Mouse (Mus musculus) MEL (cell line): Measurements from ENCODE around the gene Gclm. TPM values are rescaled to one million over a fixed set of nuclear protein-coding genes. Genes with fewer than 3 reads are reported as not detected.
A peak's percentile ranks its signal among the peaks of the same experiment; 100 is the strongest.

Experiments
- DNase-seq: peaks from one replicate; pipeline ENCODE4 v3.0.0; 2011; ENCODE audit warnings: low read depth, low spot score
- H3K27ac ChIP-seq: 2 replicates; pipeline ENCODE4 v1.5.1; 2012; ENCODE audit warnings: low read depth, mild to moderate bottlenecking, control low read depth, low read length, moderate library complexity; ENCODE audit not compliant: control insufficient read depth
- H3K27me3 ChIP-seq, 2 experiments: fragments of 150-350 bp in 1 of 2; sonication (generic) in 1 of 2; 2 replicates each; pipeline ENCODE4 v1.6.1; 2012; ENCODE audit warnings: low read length in 2 of 2, mild to moderate bottlenecking in 2 of 2, improper control_type of control experiment in 1 of 2, moderate library complexity in 1 of 2; ENCODE audit not compliant: insufficient read depth in 2 of 2, control insufficient read depth in 1 of 2
- H3K36me3 ChIP-seq, 2 experiments: 2 replicates each; pipeline ENCODE4 v1.6.1; 2012 to 2014; ENCODE audit warnings: low read length in 2 of 2, improper control_type of control experiment in 1 of 2, inconsistent platforms in 1 of 2, mild to moderate bottlenecking in 1 of 2; ENCODE audit not compliant: insufficient read depth in 2 of 2, control insufficient read depth in 1 of 2
- H3K4me1 ChIP-seq, 2 experiments: fragments of 150-350 bp in 1 of 2; sonication (generic) in 1 of 2; 2 replicates each; pipeline ENCODE4 v1.6.1; 2012; ENCODE audit warnings: low read length in 2 of 2, improper control_type of control experiment in 1 of 2, mild to moderate bottlenecking in 1 of 2; ENCODE audit not compliant: insufficient read depth in 2 of 2, control insufficient read depth in 1 of 2
- H3K4me3 ChIP-seq, 2 experiments: fragments of 150-350 bp in 1 of 2; sonication (generic) in 1 of 2; 2 replicates each; pipeline ENCODE4 v1.5.1; 2012; ENCODE audit warnings: low read depth in 2 of 2, low read length in 2 of 2, mild to moderate bottlenecking in 2 of 2, moderate library complexity in 2 of 2, control low read depth in 1 of 2, improper control_type of control experiment in 1 of 2; ENCODE audit not compliant: control insufficient read depth in 1 of 2, insufficient read depth in 1 of 2
- H3K79me2 ChIP-seq: 2 replicates; pipeline ENCODE4 v1.6.1; 2012; ENCODE audit warnings: mild to moderate bottlenecking, low read length, moderate library complexity; ENCODE audit not compliant: control insufficient read depth, poor library complexity, insufficient read depth
- H3K9ac ChIP-seq: 2 replicates; pipeline ENCODE4 v1.6.1; 2012; ENCODE audit warnings: low read depth, mild to moderate bottlenecking, control low read depth, low read length, moderate library complexity; ENCODE audit not compliant: control insufficient read depth, poor library complexity, severe bottlenecking
- H3K9me3 ChIP-seq: fragments of 150-350 bp; sonication (generic); replicated peaks from 2 replicates; pipeline ENCODE4 v1.6.1; 2012; ENCODE audit warnings: mild to moderate bottlenecking, low read length, improper control_type of control experiment, moderate library complexity; ENCODE audit not compliant: insufficient read depth
- CHD2 ChIP-seq: IDR thresholded peaks from 2 replicates; pipeline ENCODE4 v1.6.1; 2011; ENCODE audit warnings: low read length, improper control_type of control experiment
- CTCF ChIP-seq, 3 experiments: IDR thresholded peaks in 2 of 3; conservative IDR thresholded peaks in 1 of 3; 2 replicates each; pipeline ENCODE4 v1.5.1; 2011 to 2012; ENCODE audit warnings: low read length in 3 of 3, low read depth in 2 of 3, mild to moderate bottlenecking in 2 of 3, improper control_type of control experiment in 1 of 3, inconsistent platforms in 1 of 3, mixed read lengths in 1 of 3, moderate library complexity in 1 of 3; ENCODE audit not compliant: control insufficient read depth in 1 of 3, insufficient read depth in 1 of 3, poor library complexity in 1 of 3, severe bottlenecking in 1 of 3
- E2F4 ChIP-seq: IDR thresholded peaks from 2 replicates; pipeline ENCODE4 v1.6.1; 2011; ENCODE audit warnings: low read depth, low read length, improper control_type of control experiment, borderline replicate concordance
- ELF1 ChIP-seq: IDR thresholded peaks from 2 replicates; pipeline ENCODE4 v1.6.1; 2014; ENCODE audit warnings: low read depth, mild to moderate bottlenecking, inconsistent platforms, low read length, improper control_type of control experiment, moderate library complexity
- EP300 ChIP-seq, 2 experiments: IDR thresholded peaks; 2 replicates each; pipeline ENCODE4 v1.6.1; 2011; ENCODE audit warnings: improper control_type of control experiment in 2 of 2, low read length in 2 of 2, low read depth in 1 of 2, mild to moderate bottlenecking in 1 of 2
- ETS1 ChIP-seq: IDR thresholded peaks from 2 replicates; pipeline ENCODE4 v1.6.1; 2012; ENCODE audit warnings: low read depth, mild to moderate bottlenecking, inconsistent platforms, low read length, improper control_type of control experiment, moderate library complexity
- GATA1 ChIP-seq: IDR thresholded peaks from 2 replicates; pipeline ENCODE4 v1.6.1; 2011; ENCODE audit warnings: low read depth, low read length, improper control_type of control experiment
- HCFC1 ChIP-seq: IDR thresholded peaks from 2 replicates; pipeline ENCODE4 v1.6.1; 2012; ENCODE audit warnings: low read depth, mild to moderate bottlenecking, inconsistent platforms, low read length, improper control_type of control experiment, moderate library complexity
- MAX ChIP-seq: IDR thresholded peaks from 2 replicates; pipeline ENCODE4 v1.6.1; 2011; ENCODE audit warnings: low read length, improper control_type of control experiment
- MAZ ChIP-seq: IDR thresholded peaks from 2 replicates; pipeline ENCODE4 v1.6.1; 2012; ENCODE audit warnings: low read depth, mild to moderate bottlenecking, inconsistent platforms, low read length, improper control_type of control experiment
- MEF2A ChIP-seq: IDR thresholded peaks from 2 replicates; pipeline ENCODE4 v1.6.1; 2014; ENCODE audit warnings: low read depth, mild to moderate bottlenecking, inconsistent platforms, low read length, improper control_type of control experiment; ENCODE audit not compliant: poor library complexity, insufficient replicate concordance, severe bottlenecking; ENCODE audit errors: extremely low read depth
- MYB ChIP-seq: IDR thresholded peaks from 2 replicates; pipeline ENCODE4 v1.6.1; 2011; ENCODE audit warnings: mild to moderate bottlenecking, low read depth, low read length, improper control_type of control experiment
- MYC ChIP-seq: IDR thresholded peaks from 2 replicates; pipeline ENCODE4 v1.6.1; 2011; ENCODE audit warnings: low read depth, mild to moderate bottlenecking, low read length, improper control_type of control experiment, moderate library complexity
- NRF1 ChIP-seq: IDR thresholded peaks from 2 replicates; pipeline ENCODE4 v1.6.1; 2014; ENCODE audit warnings: low read depth, mild to moderate bottlenecking, inconsistent platforms, low read length, improper control_type of control experiment, moderate library complexity; ENCODE audit not compliant: poor library complexity, insufficient read depth, severe bottlenecking
- POLR2A ChIP-seq, 2 experiments: IDR thresholded peaks; 2 replicates each; pipeline ENCODE4 v1.6.1; 2011 to 2012; ENCODE audit warnings: low read length in 2 of 2, mild to moderate bottlenecking in 2 of 2, control low read depth in 1 of 2, improper control_type of control experiment in 1 of 2, low read depth in 1 of 2, moderate library complexity in 1 of 2; ENCODE audit not compliant: control insufficient read depth in 1 of 2, insufficient read depth in 1 of 2, poor library complexity in 1 of 2
- POLR2AphosphoS2 ChIP-seq: IDR thresholded peaks from 2 replicates; pipeline ENCODE4 v1.6.1; 2011; ENCODE audit warnings: low read length, improper control_type of control experiment
- RCOR1 ChIP-seq: IDR thresholded peaks from 2 replicates; pipeline ENCODE4 v1.6.1; 2012; ENCODE audit warnings: low read depth, mild to moderate bottlenecking, inconsistent platforms, low read length, improper control_type of control experiment
- TAL1 ChIP-seq: IDR thresholded peaks from 2 replicates; pipeline ENCODE4 v1.6.1; 2012; ENCODE audit warnings: mild to moderate bottlenecking, inconsistent platforms, low read length, moderate library complexity, mixed read lengths
- TBP ChIP-seq: IDR thresholded peaks from 2 replicates; pipeline ENCODE4 v1.8.0; 2011; ENCODE audit warnings: low read depth, low read length, improper control_type of control experiment
- UBTF ChIP-seq: IDR thresholded peaks from 2 replicates; pipeline ENCODE4 v1.6.1; 2012; ENCODE audit warnings: low read depth, mild to moderate bottlenecking, inconsistent platforms, low read length, improper control_type of control experiment, moderate library complexity, borderline replicate concordance; ENCODE audit not compliant: insufficient read depth
- USF2 ChIP-seq, 2 experiments: IDR thresholded peaks; 2 replicates each; pipeline ENCODE4 v1.6.1; 2011 to 2012; ENCODE audit warnings: improper control_type of control experiment in 2 of 2, low read length in 2 of 2, borderline replicate concordance in 1 of 2, inconsistent platforms in 1 of 2, low read depth in 1 of 2, mild to moderate bottlenecking in 1 of 2; ENCODE audit not compliant: insufficient read depth in 1 of 2
- ZC3H11A ChIP-seq: IDR thresholded peaks from 2 replicates; pipeline ENCODE4 v1.6.1; 2012; ENCODE audit warnings: low read depth, mild to moderate bottlenecking, inconsistent platforms, low read length, improper control_type of control experiment
- ZKSCAN1 ChIP-seq: IDR thresholded peaks from 2 replicates; pipeline ENCODE4 v1.6.1; 2012; ENCODE audit warnings: low read depth, mild to moderate bottlenecking, inconsistent platforms, low read length, improper control_type of control experiment, moderate library complexity
- ZMIZ1 ChIP-seq: IDR thresholded peaks from 2 replicates; pipeline ENCODE4 v1.6.1; 2012; ENCODE audit warnings: low read depth, mild to moderate bottlenecking, inconsistent platforms, low read length, improper control_type of control experiment, moderate library complexity
- ZNF384 ChIP-seq: IDR thresholded peaks from 2 replicates; pipeline ENCODE4 v1.6.1; 2012; ENCODE audit warnings: low read depth, mild to moderate bottlenecking, inconsistent platforms, low read length, improper control_type of control experiment
- polyA plus RNA-seq, 2 experiments: library from polyadenylated mRNA; stranded (reverse) in 1 of 2; unstranded in 1 of 2; fragments of >175 nt in 1 of 2; fragments of >200 nt in 1 of 2; gene quantifications; 2 replicates each; pipeline versions ENCODE4 v1.2.1 to v1.2.4; 2012; ENCODE audit warnings: low replicate concordance in 2 of 2, low read depth in 1 of 2; ENCODE audit not compliant: insufficient read length in 2 of 2, insufficient read depth in 1 of 2, missing spikeins in 1 of 2
- total RNA-seq: library from RNA; depleted of rRNA; stranded (reverse); fragments of 300-350 nt; gene quantifications from 2 replicates; pipeline ENCODE4 v1.2.3, GENCODE M21; 2012

The Gclm gene
- total and polyA plus RNA-seq, 3 experiments: 123 to 334 (median 174) TPM

DNA sequence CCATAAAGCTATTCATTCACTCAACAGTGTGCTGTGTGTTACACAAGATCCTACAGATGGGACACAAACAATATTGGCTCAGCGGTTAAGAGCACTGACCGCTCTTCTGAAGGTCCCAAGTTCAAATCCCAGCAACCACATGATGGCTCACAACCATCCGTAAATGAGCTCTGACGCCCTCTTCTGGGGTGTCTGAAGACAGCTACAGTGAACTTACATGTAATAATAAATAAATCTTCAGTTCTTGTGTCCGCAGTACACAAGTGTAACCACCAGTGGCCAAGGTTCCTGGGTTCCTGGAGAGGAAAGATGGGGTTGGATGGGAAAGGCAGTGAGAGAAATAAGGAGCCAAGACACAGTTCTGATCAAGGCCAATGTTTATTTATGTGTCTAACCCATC is 24.6 kb downstream of the Gclm start:
- peak; percentile 52 for DNase-seq
- H3K9me3 ChIP-seq: no peaks in the 10 kb centered on the region
- no peak overlapping the region for H3K4me3 ChIP-seq
- peaks cover 7% of the 10 kb centered on the region for H3K79me2 ChIP-seq
- H3K9ac ChIP-seq: no peak overlapping the region
- H3K36me3 ChIP-seq: peaks cover under 1 to 15% of the 10 kb centered on the region in 2 experiments
- TF ChIP-seq ZMIZ1 (no peak), MYC (no peak), ZC3H11A (no peak), TAL1 (no peak), MAZ (no peak), USF2 (IDR thresholded peaks at IDR 0.05; ENCODE audit: borderline replicate concordance in 1 of 2, insufficient read depth in 1 of 2, low read depth in 1 of 2, low read length in 2 of 2) (no peak), ETS1 (no peak), ELF1 (no peak), GATA1 (no peak), NRF1 (no peak), CHD2 (no peak), MEF2A (no peak), TBP (0 out of 2 replicates have a peak, but pooled peaks have one; percentile 22), MAX (no peak), UBTF (no peak), CTCF (IDR thresholded peaks at IDR 0.05 in 2 of 3, conservative IDR thresholded peaks at IDR 0.05 in 1 of 3; ENCODE audit: control insufficient read depth in 1 of 3, insufficient read depth in 1 of 3, low read depth in 2 of 3, low read length in 3 of 3, poor library complexity in 1 of 3, severe bottlenecking in 1 of 3) (peak in 2 of 3 experiments; percentile 29 to 34; a peak in 4 of 6 replicates), POLR2A (IDR thresholded peaks at IDR 0.05; ENCODE audit: control insufficient read depth in 1 of 2, insufficient read depth in 1 of 2, low read depth in 1 of 2, low read length in 2 of 2, poor library complexity in 1 of 2) (0 out of 4 replicates have a peak, but pooled peaks of 1 of the 2 experiments have one; percentile 37), RCOR1 (no peak), EP300 (IDR thresholded peaks at IDR 0.05; ENCODE audit: low read depth in 1 of 2, low read length in 2 of 2) (no peak), ZNF384 (no peak), E2F4 (no peak), MYB (no peak), HCFC1 (no peak), ZKSCAN1 (no peak), POLR2AphosphoS2 (no peak)
- no peaks in the 10 kb centered on the region for H3K27me3 ChIP-seq
- no peak overlapping the region for H3K27ac ChIP-seq
- H3K4me1 ChIP-seq: peaks cover under 1 to 1% of the 10 kb centered on the region in 2 experiments; a peak in 2 of 4 replicates
